Mouse (Mus musculus): ENCODE measurements around the gene Slc22a15.

The Slc22a15 gene

DNA sequence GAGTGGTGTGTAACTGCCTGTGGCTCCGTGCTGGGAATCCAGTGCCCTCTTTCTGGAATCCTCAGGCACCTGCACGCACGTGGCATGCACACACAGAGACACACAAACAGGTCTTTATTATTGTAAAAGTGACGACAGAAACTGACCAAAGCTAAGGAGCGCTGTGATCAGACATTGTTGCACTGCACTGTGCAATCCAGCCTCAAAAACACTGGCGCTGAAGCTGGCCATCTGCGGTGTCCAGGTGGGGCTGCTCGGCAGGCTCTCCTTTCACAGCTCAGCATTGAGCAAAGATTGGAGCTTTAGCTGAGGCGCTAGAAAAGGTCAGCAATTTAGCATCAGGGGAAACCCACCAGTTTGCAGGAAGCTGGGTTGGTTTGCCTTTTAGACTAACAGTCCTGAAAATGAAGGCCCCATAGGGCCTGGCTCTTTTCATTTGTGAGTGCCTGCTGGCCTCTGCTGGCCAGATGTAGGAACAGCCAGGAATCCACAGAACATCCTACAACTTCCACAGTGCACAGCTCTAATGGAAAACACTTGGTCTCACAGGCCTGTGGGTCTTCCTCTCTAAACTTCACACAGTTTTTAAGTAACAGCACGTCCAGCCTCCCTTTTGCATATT is 111.8 kb downstream of the Slc22a15 start:
- 61% methylated on average over 10 of the region's 10 CpGs for WGBS

GRCm38 (mm10) chr3:101811931-101812330 is 112.3 kb downstream of the Slc22a15 start:
- WGBS = 81% methylated on average over 4 of the region's 4 CpGs

GRCm38 (mm10) chr3:101807646-101808045 is 116.6 kb downstream of the Slc22a15 start:
- WGBS = 92% methylated on average over 6 of the region's 6 CpGs

DNA sequence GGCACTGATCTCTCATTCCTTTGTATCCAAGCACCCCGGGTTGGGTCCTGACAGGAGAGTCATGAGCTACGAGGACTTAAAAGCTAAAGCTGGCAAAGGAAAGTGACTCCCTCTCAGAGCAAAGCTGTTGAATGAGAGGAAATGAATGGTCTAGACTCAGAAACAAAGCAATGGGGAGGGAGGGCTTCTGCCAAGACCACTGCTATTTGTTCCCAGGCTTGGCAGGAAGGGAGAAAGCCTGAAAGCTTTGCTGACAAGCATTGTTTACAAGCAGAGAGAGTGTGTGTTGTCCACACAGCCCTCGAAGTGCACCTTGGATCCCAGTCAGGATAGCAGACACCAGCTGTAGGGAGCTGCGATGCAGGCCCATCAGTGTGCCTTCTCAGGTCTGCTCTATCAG is 117.3 kb downstream of the Slc22a15 start:
- 55% methylated on average over 4 of the region's 4 CpGs for WGBS

GRCm38 (mm10) chr3:101806149-101806548 is 118.1 kb downstream of the Slc22a15 start:
- WGBS = 5% methylated on average over 16 of the region's 16 CpGs

Data from cerebral cortex, adult 2 months (tissue).